Mouse (Mus musculus): ENCODE measurements around the gene Dnajb14. TPM values are rescaled to one million over a fixed set of nuclear protein-coding genes. Genes with fewer than 3 reads are reported as not detected.
A peak's percentile ranks its signal among the peaks of the same experiment; 100 is the strongest.

Gene Dnajb14
- 1.8 TPM for polyA plus RNA-seq (2012; fragmentation: generic; extraction: Trizol)
- long read RNA-seq, experiment 1, full-length matches to known transcripts, result 12 of 15 reads
- long read RNA-seq, experiment 1, partial matches to known transcripts, result 0 of 15 reads
- long read RNA-seq, experiment 1, other reads (novel, unspliced or antisense), result 3 of 15 reads
- long read RNA-seq, experiment 2, full-length matches to known transcripts, result 24 of 33 reads
- long read RNA-seq, experiment 2, partial matches to known transcripts, result 1 of 33 reads
- long read RNA-seq, experiment 2, other reads (novel, unspliced or antisense), result 8 of 33 reads

- Histone ChIP-seq H3ac (ENCODE audit: control insufficient read depth, insufficient read length, low read depth) (peak within 1 kb of the TSS; percentile 92), H3K36me3 (ENCODE audit: control insufficient read depth, insufficient read depth) (peaks cover 17% of the 10 kb centered on the region), H3K79me2 (ENCODE audit: control insufficient read depth, insufficient read depth) (peaks cover 29% of the 10 kb centered on the region), H3K79me3 (ENCODE audit: low read depth) (peaks cover 11% of the 10 kb centered on the region), H3K4me3 (ENCODE audit: insufficient read depth, poor library complexity, severe bottlenecking) (peak within 1 kb of the TSS; percentile 44), H3K27me3 (ENCODE audit: control insufficient read depth, insufficient read depth, insufficient read length) (no peaks in the 10 kb centered on the region)
- TF ChIP-seq CEBPB (IDR thresholded peaks at IDR 0.05; ENCODE audit: low read depth), result no peak
- no peak for TF ChIP-seq FOSL1 (IDR thresholded peaks at IDR 0.05; ENCODE audit: insufficient read depth, low read length, poor library complexity, severe bottlenecking)
- TF ChIP-seq USF1 (IDR thresholded peaks at IDR 0.05; ENCODE audit: low read depth), result no peak
- no peak for TF ChIP-seq MYOG (IDR thresholded peaks at IDR 0.05; ENCODE audit: control insufficient read depth, extremely low read depth, insufficient read length)
- no peak for TF ChIP-seq MAX (IDR thresholded peaks at IDR 0.05)
- no peak for TF ChIP-seq CTCF (IDR thresholded peaks at IDR 0.05; ENCODE audit: control insufficient read depth, insufficient read depth, insufficient read length)
- TF ChIP-seq MYOD1 (IDR thresholded peaks at IDR 0.05; ENCODE audit: control insufficient read depth, insufficient read length, low read depth), result no peak
Measured at GRCm38 (mm10) chr3:137867437-137868093, at the start of gene Dnajb14. TSS of gene Dnajb14 (plus strand) at chr3:137867675.

- no peaks in the 10 kb centered on the region for H3K79me2 ChIP-seq (ENCODE audit: control insufficient read depth, insufficient read depth)
- no peaks in the 10 kb centered on the region for H3K79me3 ChIP-seq (ENCODE audit: low read depth)
- H3K4me3 ChIP-seq (ENCODE audit: insufficient read depth, poor library complexity, severe bottlenecking), result no peak overlapping the region
- no peaks in the 10 kb centered on the region for H3K36me3 ChIP-seq (ENCODE audit: control insufficient read depth, insufficient read depth)
- H3K27me3 ChIP-seq (ENCODE audit: control insufficient read depth, insufficient read depth, insufficient read length), result no peaks in the 10 kb centered on the region
- no peak overlapping the region for H3ac ChIP-seq (ENCODE audit: control insufficient read depth, insufficient read length, low read depth)
- no peak for TF ChIP-seq MYOG (IDR thresholded peaks at IDR 0.05; ENCODE audit: control insufficient read depth, extremely low read depth, insufficient read length)
- no peak for TF ChIP-seq USF1 (IDR thresholded peaks at IDR 0.05; ENCODE audit: low read depth)
- TF ChIP-seq CTCF (IDR thresholded peaks at IDR 0.05; ENCODE audit: control insufficient read depth, insufficient read depth, insufficient read length), result no peak
- no peak for TF ChIP-seq MAX (IDR thresholded peaks at IDR 0.05)
- TF ChIP-seq MYOD1 (IDR thresholded peaks at IDR 0.05; ENCODE audit: control insufficient read depth, insufficient read length, low read depth), result no peak
- TF ChIP-seq FOSL1 (IDR thresholded peaks at IDR 0.05; ENCODE audit: insufficient read depth, low read length, poor library complexity, severe bottlenecking), result no peak
- TF ChIP-seq CEBPB (IDR thresholded peaks at IDR 0.05; ENCODE audit: low read depth), result no peak
Measured at GRCm38 (mm10) chr3:137818713-137819112, 48.8 kb upstream of the Dnajb14 start.

- TF ChIP-seq MYOD1 (IDR thresholded peaks at IDR 0.05; ENCODE audit: control insufficient read depth, insufficient read length, low read depth), result no peak
- TF ChIP-seq CTCF (IDR thresholded peaks at IDR 0.05; ENCODE audit: control insufficient read depth, insufficient read depth, insufficient read length), result no peak
- no peak for TF ChIP-seq USF1 (IDR thresholded peaks at IDR 0.05; ENCODE audit: low read depth)
- TF ChIP-seq MYOG (IDR thresholded peaks at IDR 0.05; ENCODE audit: control insufficient read depth, extremely low read depth, insufficient read length), result no peak
- no peak for TF ChIP-seq FOSL1 (IDR thresholded peaks at IDR 0.05; ENCODE audit: insufficient read depth, low read length, poor library complexity, severe bottlenecking)
- TF ChIP-seq MAX (IDR thresholded peaks at IDR 0.05), result no peak
- no peak for TF ChIP-seq CEBPB (IDR thresholded peaks at IDR 0.05; ENCODE audit: low read depth)
- no peaks in the 10 kb centered on the region for H3K27me3 ChIP-seq (ENCODE audit: control insufficient read depth, insufficient read depth, insufficient read length)
- no peaks in the 10 kb centered on the region for H3K36me3 ChIP-seq (ENCODE audit: control insufficient read depth, insufficient read depth)
- no peaks in the 10 kb centered on the region for H3K79me3 ChIP-seq (ENCODE audit: low read depth)
- H3K4me3 ChIP-seq (ENCODE audit: insufficient read depth, poor library complexity, severe bottlenecking), result no peak overlapping the region
- no peak overlapping the region for H3ac ChIP-seq (ENCODE audit: control insufficient read depth, insufficient read length, low read depth)
- H3K79me2 ChIP-seq (ENCODE audit: control insufficient read depth, insufficient read depth), result no peaks in the 10 kb centered on the region
Measured at GRCm38 (mm10) chr3:137820688-137821467, 46.6 kb upstream of the Dnajb14 start.

GRCm38 (mm10) chr3:137823317-137823716 is 44.2 kb upstream of the Dnajb14 start:
- no peaks in the 10 kb centered on the region for H3K36me3 ChIP-seq (ENCODE audit: control insufficient read depth, insufficient read depth)
- TF ChIP-seq USF1 (IDR thresholded peaks at IDR 0.05; ENCODE audit: low read depth) (no peak), MYOG (IDR thresholded peaks at IDR 0.05; ENCODE audit: control insufficient read depth, extremely low read depth, insufficient read length) (no peak), CEBPB (IDR thresholded peaks at IDR 0.05; ENCODE audit: low read depth) (no peak), MAX (IDR thresholded peaks at IDR 0.05) (no peak), FOSL1 (IDR thresholded peaks at IDR 0.05; ENCODE audit: insufficient read depth, low read length, poor library complexity, severe bottlenecking) (no peak), CTCF (IDR thresholded peaks at IDR 0.05; ENCODE audit: control insufficient read depth, insufficient read depth, insufficient read length) (no peak), MYOD1 (IDR thresholded peaks at IDR 0.05; ENCODE audit: control insufficient read depth, insufficient read length, low read depth) (no peak)
- no peaks in the 10 kb centered on the region for H3K79me2 ChIP-seq (ENCODE audit: control insufficient read depth, insufficient read depth)
- H3ac ChIP-seq (ENCODE audit: control insufficient read depth, insufficient read length, low read depth), result no peak overlapping the region
- no peaks in the 10 kb centered on the region for H3K79me3 ChIP-seq (ENCODE audit: low read depth)
- H3K27me3 ChIP-seq (ENCODE audit: control insufficient read depth, insufficient read depth, insufficient read length), result no peaks in the 10 kb centered on the region
- H3K4me3 ChIP-seq (ENCODE audit: insufficient read depth, poor library complexity, severe bottlenecking), result no peak overlapping the region

- Histone ChIP-seq H3ac (ENCODE audit: control insufficient read depth, insufficient read length, low read depth) (no peak overlapping the region), H3K27me3 (ENCODE audit: control insufficient read depth, insufficient read depth, insufficient read length) (no peaks in the 10 kb centered on the region), H3K79me3 (ENCODE audit: low read depth) (no peaks in the 10 kb centered on the region), H3K79me2 (ENCODE audit: control insufficient read depth, insufficient read depth) (no peaks in the 10 kb centered on the region), H3K36me3 (ENCODE audit: control insufficient read depth, insufficient read depth) (no peaks in the 10 kb centered on the region), H3K4me3 (ENCODE audit: insufficient read depth, poor library complexity, severe bottlenecking) (no peak overlapping the region)
- TF ChIP-seq FOSL1 (IDR thresholded peaks at IDR 0.05; ENCODE audit: insufficient read depth, low read length, poor library complexity, severe bottlenecking) (no peak), MYOD1 (IDR thresholded peaks at IDR 0.05; ENCODE audit: control insufficient read depth, insufficient read length, low read depth) (no peak), USF1 (IDR thresholded peaks at IDR 0.05; ENCODE audit: low read depth) (no peak), CTCF (IDR thresholded peaks at IDR 0.05; ENCODE audit: control insufficient read depth, insufficient read depth, insufficient read length) (no peak), CEBPB (IDR thresholded peaks at IDR 0.05; ENCODE audit: low read depth) (no peak), MAX (IDR thresholded peaks at IDR 0.05) (no peak), MYOG (IDR thresholded peaks at IDR 0.05; ENCODE audit: control insufficient read depth, extremely low read depth, insufficient read length) (no peak)
Measured at GRCm38 (mm10) chr3:137827678-137828077, 39.8 kb upstream of the Dnajb14 start.

Data from C2C12 (cell line).